Mouse (Mus musculus): ENCODE measurements at regions not wholly inside any gene's neighbourhood (a gene's known extent, or its start where the extent isn't known, plus 50 kb on each side); places are given as distances from the start of the nearest gene placed in this dataset.
A peak's percentile ranks its signal among the peaks of the same experiment; 100 is the strongest.

GRCm38 (mm10) chr10:9210646-9211045 lies 324.8 kb upstream of the Sash1 start:
- no peak overlapping the region for H3K9ac ChIP-seq (ENCODE audit: low read depth, poor library complexity, severe bottlenecking)
- H3K4me3 ChIP-seq (ENCODE audit: low read depth, low read length): no peak overlapping the region
- no peaks in the 10 kb centered on the region for H3K27me3 ChIP-seq (ENCODE audit: control insufficient read depth, insufficient read depth, low read length, poor library complexity, severe bottlenecking)
- no peaks in the 10 kb centered on the region for H3K4me1 ChIP-seq (ENCODE audit: control insufficient read depth, insufficient read depth, low read length)
- no peaks in the 10 kb centered on the region for H3K36me3 ChIP-seq (ENCODE audit: control insufficient read depth, insufficient read depth, low read length, poor library complexity, severe bottlenecking)
- no peaks in the 10 kb centered on the region for H3K9me3 ChIP-seq (replicated peaks; ENCODE audit: control insufficient read depth, insufficient read depth, low read length, poor library complexity, severe bottlenecking)
- no peak overlapping the region for H3K27ac ChIP-seq (ENCODE audit: insufficient read depth, low read length)
- TF ChIP-seq CTCF (IDR thresholded peaks at IDR 0.05; ENCODE audit: low read depth, low read length) (no peak), EP300 (IDR thresholded peaks at IDR 0.05; ENCODE audit: insufficient read depth, low read depth, low read length) (no peak), POLR2A (IDR thresholded peaks at IDR 0.05; ENCODE audit: insufficient read depth, low read length) (no peak)

- no peaks in the 10 kb centered on the region for H3K4me1 ChIP-seq (ENCODE audit: control insufficient read depth, insufficient read depth, low read length)
- no peak overlapping the region for H3K27ac ChIP-seq (ENCODE audit: insufficient read depth, low read length)
- H3K9me3 ChIP-seq (replicated peaks; ENCODE audit: control insufficient read depth, insufficient read depth, low read length, poor library complexity, severe bottlenecking): no peaks in the 10 kb centered on the region
- H3K36me3 ChIP-seq (ENCODE audit: control insufficient read depth, insufficient read depth, low read length, poor library complexity, severe bottlenecking): no peaks in the 10 kb centered on the region
- H3K4me3 ChIP-seq (ENCODE audit: low read depth, low read length): no peak overlapping the region
- no peak overlapping the region for H3K9ac ChIP-seq (ENCODE audit: low read depth, poor library complexity, severe bottlenecking)
- TF ChIP-seq POLR2A (IDR thresholded peaks at IDR 0.05; ENCODE audit: insufficient read depth, low read length): no peak
- TF ChIP-seq EP300 (IDR thresholded peaks at IDR 0.05; ENCODE audit: insufficient read depth, low read depth, low read length): no peak
- TF ChIP-seq CTCF (IDR thresholded peaks at IDR 0.05; ENCODE audit: low read depth, low read length): no peak
- no peaks in the 10 kb centered on the region for H3K27me3 ChIP-seq (ENCODE audit: control insufficient read depth, insufficient read depth, low read length, poor library complexity, severe bottlenecking)
Observed at GRCm38 (mm10) chr10:9204096-9204495, 318.2 kb upstream of the Sash1 start.

- no peak overlapping the region for H3K27ac ChIP-seq (ENCODE audit: insufficient read depth, low read length)
- H3K27me3 ChIP-seq (ENCODE audit: control insufficient read depth, insufficient read depth, low read length, poor library complexity, severe bottlenecking): no peaks in the 10 kb centered on the region
- no peak overlapping the region for H3K9ac ChIP-seq (ENCODE audit: low read depth, poor library complexity, severe bottlenecking)
- H3K4me1 ChIP-seq (ENCODE audit: control insufficient read depth, insufficient read depth, low read length): no peaks in the 10 kb centered on the region
- TF ChIP-seq EP300 (IDR thresholded peaks at IDR 0.05; ENCODE audit: insufficient read depth, low read depth, low read length) (no peak), POLR2A (IDR thresholded peaks at IDR 0.05; ENCODE audit: insufficient read depth, low read length) (no peak), CTCF (IDR thresholded peaks at IDR 0.05; ENCODE audit: low read depth, low read length) (no peak)
- no peaks in the 10 kb centered on the region for H3K36me3 ChIP-seq (ENCODE audit: control insufficient read depth, insufficient read depth, low read length, poor library complexity, severe bottlenecking)
- no peaks in the 10 kb centered on the region for H3K9me3 ChIP-seq (replicated peaks; ENCODE audit: control insufficient read depth, insufficient read depth, low read length, poor library complexity, severe bottlenecking)
- H3K4me3 ChIP-seq (ENCODE audit: low read depth, low read length): no peak overlapping the region
Observed at GRCm38 (mm10) chr10:9203323-9203722, 317.5 kb upstream of the Sash1 start.

GRCm38 (mm10) chr10:9202922-9203321 lies 317.1 kb upstream of the Sash1 start:
- no peak overlapping the region for H3K9ac ChIP-seq (ENCODE audit: low read depth, poor library complexity, severe bottlenecking)
- H3K9me3 ChIP-seq (replicated peaks; ENCODE audit: control insufficient read depth, insufficient read depth, low read length, poor library complexity, severe bottlenecking): no peaks in the 10 kb centered on the region
- no peaks in the 10 kb centered on the region for H3K27me3 ChIP-seq (ENCODE audit: control insufficient read depth, insufficient read depth, low read length, poor library complexity, severe bottlenecking)
- H3K27ac ChIP-seq (ENCODE audit: insufficient read depth, low read length): no peak overlapping the region
- H3K36me3 ChIP-seq (ENCODE audit: control insufficient read depth, insufficient read depth, low read length, poor library complexity, severe bottlenecking): no peaks in the 10 kb centered on the region
- no peak overlapping the region for H3K4me3 ChIP-seq (ENCODE audit: low read depth, low read length)
- TF ChIP-seq CTCF (IDR thresholded peaks at IDR 0.05; ENCODE audit: low read depth, low read length) (no peak), POLR2A (IDR thresholded peaks at IDR 0.05; ENCODE audit: insufficient read depth, low read length) (no peak), EP300 (IDR thresholded peaks at IDR 0.05; ENCODE audit: insufficient read depth, low read depth, low read length) (no peak)
- no peaks in the 10 kb centered on the region for H3K4me1 ChIP-seq (ENCODE audit: control insufficient read depth, insufficient read depth, low read length)

GRCm38 (mm10) chr10:9174997-9175396 lies 289.1 kb upstream of the Sash1 start:
- no peaks in the 10 kb centered on the region for H3K9me3 ChIP-seq (replicated peaks; ENCODE audit: control insufficient read depth, insufficient read depth, low read length, poor library complexity, severe bottlenecking)
- H3K27ac ChIP-seq (ENCODE audit: insufficient read depth, low read length): no peak overlapping the region
- no peaks in the 10 kb centered on the region for H3K36me3 ChIP-seq (ENCODE audit: control insufficient read depth, insufficient read depth, low read length, poor library complexity, severe bottlenecking)
- H3K9ac ChIP-seq (ENCODE audit: low read depth, poor library complexity, severe bottlenecking): no peak overlapping the region
- TF ChIP-seq POLR2A (IDR thresholded peaks at IDR 0.05; ENCODE audit: insufficient read depth, low read length) (no peak), CTCF (IDR thresholded peaks at IDR 0.05; ENCODE audit: low read depth, low read length) (peak; percentile 64)
- no peaks in the 10 kb centered on the region for H3K27me3 ChIP-seq (ENCODE audit: control insufficient read depth, insufficient read depth, low read length, poor library complexity, severe bottlenecking)
- no peak overlapping the region for H3K4me3 ChIP-seq (ENCODE audit: low read depth, low read length)
- H3K4me1 ChIP-seq (ENCODE audit: control insufficient read depth, insufficient read depth, low read length): no peaks in the 10 kb centered on the region

- TF ChIP-seq EP300 (IDR thresholded peaks at IDR 0.05; ENCODE audit: insufficient read depth, low read depth, low read length) (no peak), CTCF (IDR thresholded peaks at IDR 0.05; ENCODE audit: low read depth, low read length) (no peak), POLR2A (IDR thresholded peaks at IDR 0.05; ENCODE audit: insufficient read depth, low read length) (no peak)
- H3K27ac ChIP-seq (ENCODE audit: insufficient read depth, low read length): no peak overlapping the region
- no peaks in the 10 kb centered on the region for H3K27me3 ChIP-seq (ENCODE audit: control insufficient read depth, insufficient read depth, low read length, poor library complexity, severe bottlenecking)
- no peaks in the 10 kb centered on the region for H3K36me3 ChIP-seq (ENCODE audit: control insufficient read depth, insufficient read depth, low read length, poor library complexity, severe bottlenecking)
- H3K9me3 ChIP-seq (replicated peaks; ENCODE audit: control insufficient read depth, insufficient read depth, low read length, poor library complexity, severe bottlenecking): no peaks in the 10 kb centered on the region
- H3K9ac ChIP-seq (ENCODE audit: low read depth, poor library complexity, severe bottlenecking): no peak overlapping the region
- no peak overlapping the region for H3K4me3 ChIP-seq (ENCODE audit: low read depth, low read length)
- H3K4me1 ChIP-seq (ENCODE audit: control insufficient read depth, insufficient read depth, low read length): no peaks in the 10 kb centered on the region
Observed at GRCm38 (mm10) chr10:9173509-9173908, 287.6 kb upstream of the Sash1 start.

Measured in ES-Bruce4 (cell line).